Mouse (Mus musculus): ENCODE measurements at regions not wholly inside any gene's neighbourhood (a gene's known extent, or its start where the extent isn't known, plus 50 kb on each side); places are given as distances from the start of the nearest gene placed in this dataset.

DNA sequence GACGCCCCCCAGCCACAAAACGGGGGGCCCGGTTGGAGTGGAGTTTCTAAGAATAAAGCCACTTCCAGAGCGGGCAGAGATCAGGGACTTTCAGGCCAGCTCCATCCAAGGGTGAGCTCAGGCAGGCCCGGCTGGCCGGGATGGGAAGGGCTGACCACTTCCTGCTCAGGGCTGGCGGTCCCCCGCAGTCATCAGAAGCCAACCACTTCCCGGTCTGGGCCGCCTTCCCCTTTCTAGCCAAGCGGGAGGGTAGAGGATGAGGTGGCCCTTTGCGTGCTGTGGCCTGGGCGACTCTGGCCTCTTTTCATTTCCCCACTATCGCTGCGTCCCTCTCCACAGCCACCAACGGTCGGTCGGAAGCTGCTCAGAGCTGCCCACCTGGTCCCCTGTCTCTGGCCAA is 50.6 kb upstream of the Runx3 start:
- ATAC-seq (replicated peaks; ENCODE audit: low read depth, poor library complexity, severe bottlenecking): peak; percentile 75

Data from common myeloid progenitor, adult 5-6 weeks (primary cell).